Mouse (Mus musculus): ENCODE results near the gene Fsip1. TPM values are rescaled to one million over a fixed set of nuclear protein-coding genes. Genes with fewer than 3 reads are reported as not detected.

Fsip1 gene
- 0.09 and 0.15 TPM in 2 replicates for polyA plus RNA-seq (2012; rRNA removed)

GRCm38 (mm10) chr2:118256621-118257053 is at the start of gene Fsip1:
Fsip1 (minus strand) TSS chr2:118256966.

GRCm38 (mm10) chr2:118111488-118112131 is 145.2 kb downstream of the Fsip1 start, which contains the start of gene Thbs1:
Thbs1 (plus strand) TSS chr2:118111876.

Other genes starting within 250 kb of the Fsip1 start
- gene Thbs1, start 145.1 kb downstream of the Fsip1 start, polyA plus RNA-seq (2012; rRNA removed): 11.0 and 14.9 TPM in 2 replicates
- gene Gpr176, start 116.5 kb upstream of the Fsip1 start, polyA plus RNA-seq (2012; rRNA removed): 0.09 and 0.13 TPM in 2 replicates
- 5.8 and 6.9 TPM in 2 replicates for gene Eif2ak4, start 131.7 kb upstream of the Fsip1 start, polyA plus RNA-seq (2012; rRNA removed)
- 65.6 and 68.7 TPM in 2 replicates for gene Srp14, start 222.7 kb upstream of the Fsip1 start, polyA plus RNA-seq (2012; rRNA removed)